Mouse (Mus musculus): ENCODE data around the gene Mpp1.
A peak's percentile ranks its signal among the peaks of the same experiment; 100 is the strongest.

The Mpp1 gene

GRCm38 (mm10) chrX:75130467-75131160, at the start of gene Mpp1:
Gene Mpp1, minus strand, starts transcription at chrX:75131016.
- peak; percentile 92 for DNase-seq

- DNase-seq = no peak
Observed at GRCm38 (mm10) chrX:75163670-75164069, 32.9 kb upstream of the Mpp1 start, which contains the start of gene Smim9. Gene Smim9, minus strand, starts transcription at chrX:75163770.

- peak; percentile 29 for DNase-seq
Observed at GRCm38 (mm10) chrX:75155576-75156243, 24.9 kb upstream of the Mpp1 start.

DNA sequence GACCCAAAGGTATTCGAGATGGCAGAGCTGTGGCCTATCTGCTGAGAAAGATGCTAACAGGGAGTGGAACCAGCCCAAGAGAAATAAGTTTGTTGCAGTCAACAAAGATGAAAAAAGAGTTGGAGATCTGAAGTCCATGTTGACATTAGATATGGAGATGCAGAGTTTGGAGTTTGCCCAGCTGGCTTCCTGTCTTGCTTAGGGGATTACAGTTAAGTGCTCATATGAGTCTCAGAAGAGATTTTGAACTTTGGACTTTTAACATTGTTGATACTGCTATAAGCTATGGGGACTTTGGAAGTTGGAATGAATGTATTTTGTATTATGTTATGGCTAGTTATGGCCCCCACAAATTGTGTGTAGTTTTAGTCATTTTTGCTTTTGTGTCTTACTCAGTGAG, 21.4 kb upstream of the Mpp1 start:
- DNase-seq = no peak

GRCm38 (mm10) chrX:75150304-75150703, 19.5 kb upstream of the Mpp1 start:
- DNase-seq = no peak

GRCm38 (mm10) chrX:75148414-75148813, 17.6 kb upstream of the Mpp1 start:
- DNase-seq = no peak

DNA sequence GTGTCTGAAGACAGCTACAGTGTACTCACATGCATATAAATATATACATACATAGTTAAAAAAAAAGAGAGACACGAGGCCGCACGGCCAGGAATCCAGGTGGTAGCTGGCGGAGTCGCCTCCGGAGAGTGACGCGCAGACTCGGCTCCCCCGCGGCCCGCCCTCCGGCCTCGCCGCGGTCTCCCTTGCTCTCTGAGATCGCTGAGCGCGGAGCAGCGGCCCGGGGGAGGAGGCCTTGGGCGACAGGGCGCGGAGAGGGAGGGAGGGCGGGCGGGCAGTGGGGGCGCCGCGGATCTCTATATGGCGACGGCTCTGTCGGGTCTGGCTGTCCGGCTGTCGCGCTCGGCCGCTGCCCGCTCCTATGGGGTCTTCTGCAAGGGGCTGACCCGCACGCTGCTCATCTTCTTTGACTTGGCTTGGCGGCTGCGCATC, 12.3 kb upstream of the Mpp1 start:
- peak; percentile 10 for DNase-seq

- no peak for DNase-seq
Observed at GRCm38 (mm10) chrX:75138182-75138581, 7.4 kb upstream of the Mpp1 start.

GRCm38 (mm10) chrX:75137729-75138128, 6.9 kb upstream of the Mpp1 start:
- DNase-seq = no peak

DNA sequence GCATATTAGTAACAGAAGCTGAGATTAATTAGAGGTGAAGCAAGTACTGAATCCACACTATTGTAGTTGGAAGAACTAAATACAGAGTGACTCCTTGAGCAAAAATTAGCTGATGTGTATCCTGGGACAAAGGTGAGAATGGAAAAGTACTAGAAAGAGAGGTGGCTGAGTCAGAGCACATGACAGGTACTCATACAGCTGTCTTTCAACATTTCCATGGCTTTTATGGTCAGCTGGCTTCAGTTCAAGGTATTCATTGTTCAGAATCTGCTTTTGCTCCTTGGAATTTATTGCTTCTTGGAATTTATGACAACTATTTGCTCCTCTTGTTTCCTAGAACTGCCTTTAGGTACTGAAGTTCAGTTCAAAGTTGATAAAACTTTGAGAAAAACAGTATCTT, 6.1 kb upstream of the Mpp1 start:
- no peak for DNase-seq

DNA sequence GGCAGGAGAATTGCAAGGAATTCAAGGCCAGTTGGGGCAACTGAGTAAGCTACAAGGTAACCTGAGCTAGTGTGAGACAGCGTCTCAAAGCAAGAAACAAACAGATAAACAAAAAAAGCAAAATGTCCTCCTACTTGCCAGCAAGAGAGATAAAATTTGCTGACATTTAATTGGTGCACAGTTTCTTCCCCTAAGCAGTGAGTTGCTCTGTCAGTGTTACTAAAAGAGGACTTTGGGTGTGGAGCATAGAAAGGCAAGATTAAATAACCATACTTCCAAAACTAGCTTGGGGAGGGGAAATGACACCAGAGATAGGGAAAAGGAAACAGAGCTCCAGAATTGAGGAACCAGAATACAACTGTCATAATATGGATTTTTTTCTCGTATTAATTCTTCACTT, 1.3 kb downstream of the Mpp1 start:
- no peak for DNase-seq

DNA sequence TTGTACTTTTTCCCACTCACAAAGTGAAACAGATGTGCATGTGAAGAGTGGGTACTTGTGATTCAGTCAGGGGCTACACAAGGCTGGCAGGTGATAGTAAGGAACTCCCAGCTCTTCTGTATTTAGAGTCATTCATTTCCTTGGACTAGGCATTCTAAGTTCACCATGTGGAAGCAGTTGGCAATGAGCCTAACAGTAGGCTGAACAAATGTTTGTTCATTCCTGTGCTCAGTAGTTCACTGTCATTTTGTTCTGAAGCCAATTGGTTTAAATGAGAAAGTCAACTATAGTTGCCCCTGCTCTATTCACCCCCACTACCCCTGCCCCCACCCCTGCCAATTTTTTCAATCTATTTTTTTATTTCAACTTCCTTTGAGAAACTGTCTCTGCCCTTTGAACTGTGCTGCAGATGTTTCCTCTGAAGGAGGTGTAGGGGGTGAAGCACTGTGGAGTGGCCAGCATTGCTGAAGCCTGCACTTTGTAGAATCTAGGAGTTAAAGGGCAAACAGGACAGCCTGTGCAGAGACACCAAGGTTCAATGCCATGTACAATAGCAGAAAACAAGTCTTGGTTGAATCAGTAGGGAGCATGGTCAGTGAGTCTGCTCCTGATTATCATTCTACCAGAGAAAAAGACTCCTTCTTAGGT, 2.4 kb downstream of the Mpp1 start:
- peak; percentile 54 for DNase-seq

GRCm38 (mm10) chrX:75126893-75127292, 3.9 kb downstream of the Mpp1 start:
- DNase-seq = no peak

- no peak for DNase-seq
Observed at GRCm38 (mm10) chrX:75125606-75126005, 5.2 kb downstream of the Mpp1 start.

GRCm38 (mm10) chrX:75115550-75115949, 15.3 kb downstream of the Mpp1 start:
- no peak for DNase-seq

DNA sequence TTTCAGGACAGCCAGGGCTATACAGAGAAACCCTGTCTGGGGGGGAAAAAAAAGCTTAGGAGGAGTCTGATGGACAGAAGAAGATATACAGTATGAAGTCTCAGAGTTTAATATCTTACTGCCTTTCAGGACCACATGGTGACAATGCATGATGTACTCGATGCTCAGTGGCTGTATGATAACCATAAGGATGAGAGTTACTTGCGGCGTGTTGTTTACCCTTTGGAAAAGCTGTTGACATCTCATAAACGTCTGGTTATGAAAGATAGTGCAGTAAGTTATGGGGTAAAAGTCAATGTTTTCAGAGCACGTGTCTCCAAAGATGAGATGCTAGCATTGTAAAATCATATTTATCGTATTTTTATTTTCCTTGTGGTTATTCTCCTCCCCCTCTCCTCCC, 28.5 kb downstream of the Mpp1 start:
- DNase-seq = no peak

GRCm38 (mm10) chrX:75098799-75099198, 32.0 kb downstream of the Mpp1 start:
- no peak for DNase-seq

DNA sequence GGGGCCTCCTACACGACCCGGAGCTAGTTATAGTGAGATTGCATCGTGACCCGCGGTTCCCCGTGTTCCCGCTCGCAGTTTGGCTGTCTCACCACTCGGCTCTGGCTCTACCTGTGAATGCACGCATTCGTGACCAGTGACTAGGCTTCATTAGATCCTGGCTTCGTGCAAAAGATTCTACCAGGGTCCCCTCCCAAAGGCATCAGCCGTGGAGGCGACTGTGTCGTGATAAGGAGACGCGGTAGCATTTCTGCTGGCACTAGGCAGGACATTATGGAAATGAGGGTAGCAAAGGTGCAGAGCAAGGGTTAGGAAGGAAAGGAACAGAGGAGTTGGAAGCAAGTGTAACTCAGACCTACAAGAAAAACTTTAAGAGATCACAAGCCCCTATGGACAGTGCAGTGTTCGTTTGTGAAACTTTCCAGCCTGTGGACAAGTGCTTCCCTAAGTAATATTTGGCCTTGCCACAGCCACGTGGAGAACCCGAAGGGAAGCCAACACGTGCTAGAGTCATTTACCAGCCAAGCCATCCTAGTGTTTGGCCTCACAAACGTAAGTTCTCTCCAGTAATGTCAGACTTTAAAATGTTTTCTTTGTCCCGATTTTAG, 34.5 kb downstream of the Mpp1 start:
- peak; percentile 13 for DNase-seq

- DNase-seq = peak; percentile 97
Observed at GRCm38 (mm10) chrX:75095369-75096162, 35.2 kb downstream of the Mpp1 start, which contains the start of gene Dkc1. Gene Dkc1, plus strand, starts transcription at chrX:75095854.

DNA sequence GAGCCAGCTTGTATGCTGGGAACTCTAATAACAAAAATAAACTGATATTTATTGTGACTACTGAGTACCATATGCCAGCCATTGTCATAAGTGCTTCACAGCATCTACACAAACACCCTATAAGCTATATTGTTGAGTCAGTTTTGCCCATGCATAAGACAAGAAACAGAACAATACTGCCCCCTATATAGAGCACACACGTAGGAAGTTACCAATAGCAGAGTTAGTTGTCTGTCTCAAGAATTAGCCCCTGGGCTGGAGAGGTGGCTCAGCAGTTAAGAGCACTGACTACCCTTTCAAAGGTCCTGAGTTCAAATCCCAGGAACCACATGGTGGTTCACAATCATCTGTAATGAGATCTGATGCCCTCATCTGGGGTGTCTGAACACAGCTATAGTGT, 45.2 kb downstream of the Mpp1 start:
- peak; percentile 9 for DNase-seq

- DNase-seq = peak; percentile 74
Observed at GRCm38 (mm10) chrX:75084774-75085508, 45.9 kb downstream of the Mpp1 start, which contains the start of gene Gab3. Gene Gab3, minus strand, starts transcription at chrX:75085458.

Measured in lung, postnatal 36 days (tissue).